Mouse (Mus musculus): Measurements from ENCODE around the gene Glrx2. TPM values are rescaled to one million over a fixed set of nuclear protein-coding genes. Genes with fewer than 3 reads are reported as not detected.

Glrx2 gene
- polyA plus RNA-seq (2021; fragmentation: Nextera tagmentation): 257 and 268 TPM in 2 replicates
- long read RNA-seq, experiment 1, transcript Glrx2-201 (4 exons, 1,199 nt): minor isoform, 7 of 223 reads
- long read RNA-seq, experiment 1, transcript Glrx2-208 (3 exons, 414 nt): minor isoform, 5 of 223 reads
- long read RNA-seq, experiment 1, transcript Glrx2-210 (4 exons, 3,337 nt): major isoform, 150 of 223 reads
- long read RNA-seq, experiment 1, partial matches to known transcripts: 6 of 223 reads
- long read RNA-seq, experiment 1, other reads (novel, unspliced or antisense): 41 of 223 reads
- long read RNA-seq, experiment 2, transcript Glrx2-210 (4 exons, 3,337 nt): major isoform, 129 of 164 reads
- long read RNA-seq, experiment 2, transcript Glrx2-201 (4 exons, 1,199 nt): minor isoform, 9 of 164 reads
- long read RNA-seq, experiment 2, transcript Glrx2-208 (3 exons, 414 nt): minor isoform, 5 of 164 reads
- long read RNA-seq, experiment 2, partial matches to known transcripts: 1 of 164 reads
- long read RNA-seq, experiment 2, other reads (novel, unspliced or antisense): 13 of 164 reads

GRCm38 (mm10) chr1:143716038-143716437 lies at the start of gene Glrx2:
Gene Glrx2 (plus strand): TSS chr1:143716338.

GRCm38 (mm10) chr1:143702741-143703262 lies 13.3 kb upstream of the Glrx2 start, which contains the start of gene Cdc73:
Gene Cdc73 (minus strand): TSS chr1:143702893.

GRCm38 (mm10) chr1:143776446-143777411 lies 60.6 kb downstream of the Glrx2 start, which contains the start of the genes Trove2 and Uchl5:
Gene Trove2 (minus strand): TSS chr1:143777068.
Gene Uchl5 (plus strand): TSS chr1:143777272.

Other genes with a start within 250 kb of the Glrx2 start
- 5.8 and 9.2 TPM in 2 replicates for gene B3galt2, start 75.7 kb upstream of the Glrx2 start, polyA plus RNA-seq (2021; fragmentation: Nextera tagmentation)
- 2.9 and 4.2 TPM in 2 replicates for gene Cdc73, start 13.4 kb upstream of the Glrx2 start, polyA plus RNA-seq (2021; fragmentation: Nextera tagmentation)
- 5.5 and 5.9 TPM in 2 replicates for gene Trove2, start 60.7 kb downstream of the Glrx2 start, polyA plus RNA-seq (2021; fragmentation: Nextera tagmentation)
- gene Uchl5, start 60.9 kb downstream of the Glrx2 start, polyA plus RNA-seq (2021; fragmentation: Nextera tagmentation): 99.8 and 111 TPM in 2 replicates

Measured in left cerebral cortex, adult 6 months (tissue).